In genomic region chr1:136260635-136261238, GRCm38 (mm10) we compare ENCODE assay signal across 8 mouse cellular contexts. TPM values are rescaled to one million over a fixed set of nuclear protein-coding genes. Genes with fewer than 3 reads are reported as not detected.
DNase-seq lines count a peak whose midpoint lies in the region; ATAC-seq and TF ChIP-seq lines count a peak whose summit lies in the region.

Gene Gpr25, minus strand, starts transcription at chr1:136260873.

- 9% methylated on average over 28 of the region's 28 CpGs for WGBS in kidney, adult 2 months
- 5% methylated on average over 28 of the region's 28 CpGs for WGBS in forebrain, embryonic 16.5 days
- 10% methylated on average over 28 of the region's 28 CpGs for WGBS in midbrain, embryonic 11.5 days

- H3K9ac ChIP-seq in forebrain, embryonic 16.5 days (replicated peaks; ENCODE audit: low read depth, low read length) = peak within 1 kb of the TSS; percentile 75
- peak within 1 kb of the TSS; percentile 53 for H3K9ac ChIP-seq in midbrain, embryonic 11.5 days (ENCODE audit: low read length)

- peak; percentile 13 for ATAC-seq in Patski
- ATAC-seq in forebrain, embryonic 16.5 days = peak; percentile 29
- ATAC-seq in midbrain, embryonic 11.5 days (ENCODE audit: low FRiP score) = peak; percentile 27

- no peaks in the 10 kb centered on the region for H3K9me3 ChIP-seq in forebrain, embryonic 16.5 days (ENCODE audit: control insufficient read depth, low read length)
- no peaks in the 10 kb centered on the region for H3K9me3 ChIP-seq in midbrain, embryonic 11.5 days (ENCODE audit: control insufficient read depth, low read length)

- CTCF ChIA-PET in Patski (lab: Charles Lee) = no interaction called here

- H3K4me1 ChIP-seq in kidney, adult 2 months (ENCODE audit: control insufficient read depth, insufficient read depth, low read length) = no peaks in the 10 kb centered on the region
- H3K4me1 ChIP-seq in forebrain, embryonic 16.5 days (replicated peaks; ENCODE audit: control insufficient read depth, insufficient read depth, low read length) = peaks cover 14% of the 10 kb centered on the region
- H3K4me1 ChIP-seq in midbrain, embryonic 11.5 days (ENCODE audit: control insufficient read depth, insufficient read depth, low read length) = peaks cover 9% of the 10 kb centered on the region

- H3K27me3 ChIP-seq in kidney, adult 2 months (replicated peaks; ENCODE audit: control insufficient read depth, insufficient read depth, low read length) = no peaks in the 10 kb centered on the region
- peaks cover 21% of the 10 kb centered on the region for H3K27me3 ChIP-seq in Patski
- H3K27me3 ChIP-seq in forebrain, embryonic 16.5 days (replicated peaks; ENCODE audit: control insufficient read depth, insufficient read depth, low read length) = peaks cover 30% of the 10 kb centered on the region
- H3K27me3 ChIP-seq in midbrain, embryonic 11.5 days (ENCODE audit: control insufficient read depth, insufficient read depth, low read length) = peaks cover 61% of the 10 kb centered on the region

- no peak for TF ChIP-seq POLR2A in kidney, adult 2 months (IDR thresholded peaks at IDR 0.05; ENCODE audit: low read depth, low read length)

- POLR2A ChIA-PET in Patski (lab: Charles Lee) = no interaction called here

- H3K4me3 ChIP-seq in kidney, adult 2 months (ENCODE audit: insufficient read depth, low read depth, low read length) = peak within 1 kb of the TSS; percentile 32; the same call in 1 of the 2 replicates
- H3K4me3 ChIP-seq in forebrain, embryonic 16.5 days (replicated peaks; ENCODE audit: low read length) = peak within 1 kb of the TSS; percentile 66
- H3K4me3 ChIP-seq in midbrain, embryonic 11.5 days (ENCODE audit: low read depth, low read length) = peak within 1 kb of the TSS; percentile 52

- H3K4me2 ChIP-seq in forebrain, embryonic 16.5 days (ENCODE audit: low read length) = peak within 1 kb of the TSS; percentile 96
- peak within 1 kb of the TSS; percentile 94 for H3K4me2 ChIP-seq in midbrain, embryonic 11.5 days

- no peaks in the 10 kb centered on the region for H3K36me3 ChIP-seq in kidney, adult 2 months (ENCODE audit: control insufficient read depth, insufficient read depth, low read length)
- no peaks in the 10 kb centered on the region for H3K36me3 ChIP-seq in forebrain, embryonic 16.5 days (ENCODE audit: control insufficient read depth, insufficient read depth)
- no peaks in the 10 kb centered on the region for H3K36me3 ChIP-seq in midbrain, embryonic 11.5 days (ENCODE audit: control insufficient read depth, insufficient read depth, low read length)

- in situ Hi-C loops in Patski (cut with MboI; ENCODE audit: low pct_unique_long_range_greater_than_20kb) = loop anchor here (5.0 kb wide), 1 partner anchor 88 kb away; no protein-coding TSS in a partner anchor

- no peak for TF ChIP-seq CTCF in kidney, adult 2 months (conservative IDR thresholded peaks at IDR 0.05; ENCODE audit: insufficient read depth, insufficient read length, low read depth, low read length)
- no peak for TF ChIP-seq CTCF in Patski (IDR thresholded peaks at IDR 0.05)

- H3K27ac ChIP-seq in kidney, adult 2 months (ENCODE audit: insufficient read depth, low read depth, low read length) = no peak within 1 kb of the TSS
- H3K27ac ChIP-seq in forebrain, embryonic 16.5 days (ENCODE audit: low read length) = no peak within 1 kb of the TSS
- no peak within 1 kb of the TSS for H3K27ac ChIP-seq in midbrain, embryonic 11.5 days (ENCODE audit: low read depth, low read length)

- DNase-seq in kidney, adult 2 months = no peak
- DNase-seq in kidney, adult 11 months = no peak
- no peak for DNase-seq in Patski (ENCODE audit: low read depth, low spot score)
- peak; percentile 87 for DNase-seq in midbrain, embryonic 11.5 days (ENCODE audit: low spot score, missing footprints)
- no peak for DNase-seq in B cell, adult 2 months
- DNase-seq in cerebellum, postnatal 10 days = no peak
- DNase-seq in cerebellum, adult 8-10 months = no peak

RNA-seq across cellular contexts. Expression of gene Gpr25, which starts in this region (rescaled TPM):
- 0.09 and 0.30 TPM in 2 replicates for polyA plus RNA-seq in kidney, adult 2 months (2012; rRNA removed)
- polyA plus RNA-seq in Patski (2021) = not detected
- polyA plus RNA-seq in forebrain, embryonic 16.5 days (2015; fragmentation: Nextera tagmentation; extraction: Ambion mirVana) = not detected in 2 replicates
- polyA plus RNA-seq in midbrain, embryonic 11.5 days (2014; fragmentation: Nextera tagmentation; extraction: Ambion mirVana) = not detected in 2 replicates

Comparison
In these comparisons a context has a peak if more than half of its experiments do, and no peak if none do; other contexts are left out.
1. Peak in ATAC-seq in Patski; RNA of the gene not detected or under 1 TPM.
2. Peak in ATAC-seq, H3K4me3 ChIP-seq, H3K9ac ChIP-seq and H3K4me2 ChIP-seq in forebrain, embryonic 16.5 days; RNA of the gene not detected or under 1 TPM.
3. Peak in DNase-seq, ATAC-seq, H3K4me3 ChIP-seq, H3K9ac ChIP-seq and H3K4me2 ChIP-seq in midbrain, embryonic 11.5 days; RNA of the gene not detected or under 1 TPM.